Mouse (Mus musculus): ENCODE measurements at regions not wholly inside any gene's neighbourhood (a gene's known extent, or its start where the extent isn't known, plus 50 kb on each side); places are given as distances from the start of the nearest gene placed in this dataset.
"Not testable (repeated sequence)": the region's sequence is repeated elsewhere in the genome, so short reads cannot be mapped to it uniquely, and the experiment has no call there.

- in situ Hi-C loops (cut with MboI, MseI) = loop anchor here (25.0 kb wide), 1 partner anchor 647 kb away; no protein-coding TSS in a partner anchor
Observed at GRCm38 (mm10) chr2:128265014-128265990, 139.5 kb downstream of the Bcl2l11 start.

- in situ Hi-C loops (cut with MboI, MseI) = loop anchor here (25.0 kb wide), 1 partner anchor 642 kb away; no protein-coding TSS in a partner anchor
Observed at GRCm38 (mm10) chr2:128270377-128271129, 144.7 kb downstream of the Bcl2l11 start.

GRCm38 (mm10) chr2:128272789-128273188 lies 147.0 kb downstream of the Bcl2l11 start:
- in situ Hi-C loops (cut with MboI, MseI) = loop anchor here (25.0 kb wide), 1 partner anchor 640 kb away; no protein-coding TSS in a partner anchor

GRCm38 (mm10) chr2:128273292-128273691 lies 147.5 kb downstream of the Bcl2l11 start:
- in situ Hi-C loops (cut with MboI, MseI) = loop anchor here (25.0 kb wide), 1 partner anchor 639 kb away; no protein-coding TSS in a partner anchor

- in situ Hi-C loops (cut with MboI, MseI) = no loop called here
Observed at GRCm38 (mm10) chr2:128276337-128276736, 150.5 kb downstream of the Bcl2l11 start.

GRCm38 (mm10) chr2:128277387-128278123 lies 151.7 kb downstream of the Bcl2l11 start:
- in situ Hi-C loops (cut with MboI, MseI) = no loop called here

- in situ Hi-C loops (cut with MboI, MseI) = no loop called here
Observed at GRCm38 (mm10) chr2:128278124-128278432, 152.2 kb downstream of the Bcl2l11 start.

- in situ Hi-C loops (cut with MboI, MseI) = no loop called here
Observed at GRCm38 (mm10) chr2:128278608-128279081, 152.8 kb downstream of the Bcl2l11 start.

- in situ Hi-C loops (cut with MboI, MseI) = no loop called here
Observed at GRCm38 (mm10) chr2:128279127-128279710, 153.4 kb downstream of the Bcl2l11 start.

GRCm38 (mm10) chr2:128282591-128282990 lies 156.8 kb downstream of the Bcl2l11 start:
- in situ Hi-C loops (cut with MboI, MseI) = loop anchor here (10.0 kb wide), 1 partner anchor 512 kb away; no protein-coding TSS in a partner anchor

GRCm38 (mm10) chr2:128284822-128285421 lies 159.1 kb downstream of the Bcl2l11 start:
- in situ Hi-C loops (cut with MboI, MseI) = loop anchor here (10.0 kb wide), 1 partner anchor 510 kb away; no protein-coding TSS in a partner anchor

GRCm38 (mm10) chr2:128285457-128285856 lies 159.6 kb downstream of the Bcl2l11 start:
- in situ Hi-C loops (cut with MboI, MseI) = loop anchor here (10.0 kb wide), 1 partner anchor 509 kb away; no protein-coding TSS in a partner anchor

- in situ Hi-C loops (cut with MboI, MseI) = loop anchor here (10.0 kb wide), 1 partner anchor 507 kb away; no protein-coding TSS in a partner anchor
Observed at GRCm38 (mm10) chr2:128288138-128288551, 162.3 kb downstream of the Bcl2l11 start.

GRCm38 (mm10) chr2:128290609-128291008 lies 164.8 kb downstream of the Bcl2l11 start:
- in situ Hi-C loops (cut with MboI, MseI) = no loop called here

- in situ Hi-C loops (cut with MboI, MseI) = no loop called here
Observed at GRCm38 (mm10) chr2:128294610-128295009, 168.8 kb downstream of the Bcl2l11 start.

GRCm38 (mm10) chr2:128295018-128295424 lies 169.2 kb downstream of the Bcl2l11 start:
- in situ Hi-C loops (cut with MboI, MseI) = no loop called here

GRCm38 (mm10) chr2:128295726-128296234 lies 169.9 kb downstream of the Bcl2l11 start:
- in situ Hi-C loops (cut with MboI, MseI) = no loop called here

GRCm38 (mm10) chr2:128296423-128296822 lies 170.6 kb downstream of the Bcl2l11 start:
- in situ Hi-C loops (cut with MboI, MseI) = not testable (repeated sequence)

- in situ Hi-C loops (cut with MboI, MseI) = no loop called here
Observed at GRCm38 (mm10) chr2:128296897-128297296, 171.1 kb downstream of the Bcl2l11 start.

GRCm38 (mm10) chr2:128297821-128298220 lies 172.0 kb downstream of the Bcl2l11 start:
- in situ Hi-C loops (cut with MboI, MseI) = no loop called here

All from regulatory T cell (primary cell).